Mouse (Mus musculus): ENCODE results near the gene Tatdn2.

DNA sequence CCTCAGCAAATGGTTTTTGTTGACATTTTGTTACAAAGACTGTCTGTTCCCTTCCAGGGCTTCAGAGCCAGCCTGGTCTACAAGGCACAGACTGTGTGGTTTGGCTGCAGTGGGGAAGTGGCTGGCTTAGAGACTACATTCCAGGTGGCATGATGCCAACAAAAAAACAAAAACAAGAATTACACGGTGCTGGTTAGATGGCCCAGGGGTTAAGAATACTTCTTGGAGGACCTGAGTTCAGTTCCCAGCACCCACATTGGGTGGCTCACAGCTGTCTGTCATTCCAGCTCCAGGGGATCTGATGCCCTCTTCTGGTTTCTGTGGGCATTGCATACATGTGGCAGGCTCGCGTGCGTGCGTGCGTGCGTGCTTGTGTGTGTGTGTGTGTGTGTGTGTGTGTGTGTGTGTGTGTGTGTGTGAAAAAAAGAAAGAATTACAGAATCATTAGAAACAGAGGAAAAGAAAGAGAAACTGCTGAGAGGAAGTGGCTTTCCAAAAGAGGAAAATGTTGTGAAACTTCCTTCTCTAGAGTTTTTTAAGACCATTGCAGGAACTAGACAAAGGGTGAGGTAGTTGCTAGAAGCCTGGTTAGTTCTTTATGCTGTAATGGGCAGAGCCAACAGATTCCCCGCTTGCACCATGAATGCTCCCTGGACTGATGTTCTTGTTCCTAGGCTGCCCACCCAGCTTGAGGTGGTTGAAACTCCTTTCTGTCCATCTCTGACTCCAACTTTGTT lies 33.7 kb upstream of the Tatdn2 start:
- TF ChIP-seq CTCF (IDR thresholded peaks at IDR 0.05) (no peak; the same call in 1 of the 2 replicates), EP300 (IDR thresholded peaks at IDR 0.05) (no peak)
